Mouse (Mus musculus): ENCODE measurements around the gene Acaca.
"Not testable (repeated sequence)": the region's sequence is repeated elsewhere in the genome, so short reads cannot be mapped to it uniquely, and the experiment has no call there.

The Acaca gene

DNA sequence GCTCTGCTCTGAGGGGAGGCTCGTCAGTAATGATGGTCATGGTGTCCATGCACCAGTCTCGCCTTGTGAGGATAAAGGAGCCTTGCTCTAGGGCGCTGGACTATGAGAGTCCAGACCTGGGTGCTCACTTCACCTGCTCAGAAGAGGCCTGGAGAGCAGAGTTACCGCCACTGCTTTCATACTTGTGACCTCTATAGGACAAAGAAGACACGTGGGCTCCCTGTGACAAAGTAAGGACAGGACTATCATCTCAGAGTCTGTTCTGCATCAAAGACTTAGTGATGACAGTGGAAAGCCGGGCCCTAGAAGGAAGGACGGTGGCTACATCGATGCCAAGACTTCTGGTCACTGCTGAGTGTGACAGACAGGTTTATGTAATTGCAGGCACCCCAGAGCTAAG lies 261.7 kb downstream of the Acaca start:
- DNase-seq (ENCODE audit: low spot score in 2 of 2), result no peak

DNA sequence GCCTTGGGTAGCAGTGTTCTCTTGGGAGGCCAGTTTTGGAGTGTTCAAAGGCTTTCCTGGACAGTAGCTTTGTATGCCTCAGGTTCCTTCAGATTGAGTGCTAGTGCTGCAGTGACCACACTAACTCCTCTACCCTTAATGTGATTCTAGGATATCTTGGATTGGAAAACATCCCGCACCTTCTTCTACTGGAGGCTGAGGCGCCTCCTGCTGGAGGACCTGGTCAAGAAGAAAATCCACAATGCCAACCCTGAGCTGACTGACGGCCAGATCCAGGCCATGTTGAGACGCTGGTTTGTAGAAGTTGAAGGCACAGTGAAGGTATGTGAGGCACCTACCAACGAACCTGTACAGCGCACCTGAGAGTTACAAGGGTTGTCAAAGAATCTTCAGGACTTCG lies 262.6 kb downstream of the Acaca start:
- not testable (repeated sequence) for DNase-seq (ENCODE audit: low spot score in 2 of 2)

DNA sequence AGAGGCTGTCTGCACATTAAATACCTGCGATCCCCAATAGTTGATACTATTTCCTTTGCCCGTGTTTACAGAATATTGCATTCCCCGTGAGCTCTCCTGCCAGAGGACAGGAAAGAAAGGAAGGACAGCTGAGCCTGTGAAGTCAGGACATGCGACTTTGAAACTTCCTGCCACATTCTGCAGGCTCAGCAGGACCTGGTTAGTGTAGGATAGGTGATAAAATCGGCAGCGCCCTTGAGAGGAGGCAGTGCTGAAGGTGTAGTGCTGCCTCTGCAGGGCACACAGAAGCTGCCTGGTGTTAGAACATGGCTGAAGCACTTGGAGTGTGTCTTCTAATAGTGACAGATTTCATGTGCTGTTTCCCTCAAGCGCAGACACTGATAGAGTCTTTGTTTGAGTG lies 264.1 kb downstream of the Acaca start:
- no peak for DNase-seq (ENCODE audit: low spot score in 2 of 2)

DNA sequence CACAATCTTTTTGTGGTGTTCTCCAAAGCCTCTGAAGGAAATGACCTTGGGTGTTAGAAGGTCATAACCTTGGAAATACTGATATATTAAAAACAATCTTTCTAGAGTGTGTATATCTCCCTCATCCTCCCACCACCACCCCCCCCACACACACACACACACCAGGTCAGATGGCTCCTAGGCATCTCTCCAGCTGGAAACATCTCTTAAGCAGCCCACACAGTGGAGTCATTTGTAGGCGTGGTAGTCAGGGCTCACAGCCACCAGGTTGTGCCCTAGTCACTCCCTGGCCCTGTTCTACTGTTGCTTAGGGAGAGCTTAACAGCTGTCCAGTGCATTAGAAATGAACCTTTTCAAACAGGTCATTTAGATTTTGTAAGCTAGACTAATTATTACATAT lies 265.5 kb downstream of the Acaca start:
- DNase-seq (ENCODE audit: low spot score in 2 of 2), result no peak

DNA sequence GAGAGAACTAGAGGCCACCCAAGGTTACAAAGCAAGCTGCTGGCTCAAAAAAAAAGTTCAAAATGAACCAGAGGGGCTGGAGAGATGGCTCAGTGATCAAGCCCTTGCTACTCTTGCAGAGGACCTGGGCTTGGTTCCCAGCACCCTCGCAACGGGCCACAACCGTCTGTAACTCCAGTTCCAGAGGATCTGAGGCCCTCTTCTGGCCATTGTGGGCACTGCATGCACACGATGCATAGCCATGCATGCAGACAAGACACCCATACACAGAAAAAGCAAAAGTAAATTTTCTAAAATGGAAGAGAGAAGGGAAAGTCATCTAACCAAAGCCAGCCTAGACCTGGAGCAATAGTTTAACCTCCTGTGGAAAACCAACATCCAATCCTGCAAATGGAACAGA lies 277.3 kb downstream of the Acaca start:
- no peak for DNase-seq (ENCODE audit: low spot score in 2 of 2)

DNA sequence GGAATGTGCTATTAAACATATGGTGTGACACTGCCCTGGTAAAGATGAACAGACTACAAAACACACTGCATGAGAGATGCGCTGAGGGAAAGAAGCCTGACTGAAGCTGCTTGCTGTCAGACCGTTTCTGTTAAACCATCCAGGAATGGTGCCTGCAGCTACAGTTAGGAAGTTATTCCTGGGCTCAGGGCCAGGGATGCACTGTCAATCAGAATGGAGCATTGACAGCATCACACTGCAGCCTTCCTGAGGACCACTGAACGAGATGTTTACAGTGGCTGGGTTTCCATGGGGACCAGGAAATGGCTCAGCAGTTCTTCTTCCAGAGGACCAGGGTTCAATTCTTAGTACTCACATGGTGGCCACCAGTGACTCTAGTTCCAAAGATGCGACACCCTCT lies 280.9 kb downstream of the Acaca start:
- DNase-seq (ENCODE audit: low spot score in 2 of 2), result no peak

DNA sequence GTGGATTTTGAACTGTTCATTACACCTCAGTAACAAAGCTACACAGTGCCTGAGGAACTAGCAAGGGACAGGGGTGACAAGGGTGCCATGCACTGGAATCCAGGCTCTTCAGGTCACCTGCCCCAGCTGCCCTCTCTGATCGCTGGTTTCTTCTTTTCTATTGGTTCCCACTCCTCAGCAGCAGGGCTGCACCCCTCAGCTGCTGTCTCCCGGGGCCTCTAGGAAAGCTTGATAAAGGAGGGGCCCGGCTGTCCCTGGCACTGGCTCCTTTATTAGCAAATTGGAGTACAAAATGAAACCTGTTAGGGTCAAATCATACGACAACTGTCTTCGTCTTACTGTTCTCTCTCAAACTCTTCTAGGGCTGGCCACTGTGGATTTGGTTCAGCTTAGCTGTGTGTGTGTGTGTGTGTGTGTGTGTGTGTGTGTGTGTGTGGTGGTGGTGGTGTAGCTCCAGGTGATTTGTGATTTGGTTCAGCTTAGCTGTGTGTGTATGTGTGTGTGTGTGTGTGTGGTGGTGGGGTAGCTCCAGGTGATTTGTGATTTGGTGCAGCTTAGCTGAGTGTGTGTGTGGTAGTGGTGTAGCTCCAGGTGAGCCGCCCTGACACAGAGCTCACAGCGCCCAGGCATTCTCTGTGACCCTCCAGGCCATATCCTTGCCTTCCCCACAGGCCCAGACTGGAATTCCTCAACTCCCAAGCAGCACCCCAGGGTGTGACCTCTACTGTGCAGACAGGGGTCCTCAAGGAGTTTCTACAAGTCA lies 281.6 kb downstream of the Acaca start:
- no peak for DNase-seq (ENCODE audit: low spot score in 2 of 2)

DNA sequence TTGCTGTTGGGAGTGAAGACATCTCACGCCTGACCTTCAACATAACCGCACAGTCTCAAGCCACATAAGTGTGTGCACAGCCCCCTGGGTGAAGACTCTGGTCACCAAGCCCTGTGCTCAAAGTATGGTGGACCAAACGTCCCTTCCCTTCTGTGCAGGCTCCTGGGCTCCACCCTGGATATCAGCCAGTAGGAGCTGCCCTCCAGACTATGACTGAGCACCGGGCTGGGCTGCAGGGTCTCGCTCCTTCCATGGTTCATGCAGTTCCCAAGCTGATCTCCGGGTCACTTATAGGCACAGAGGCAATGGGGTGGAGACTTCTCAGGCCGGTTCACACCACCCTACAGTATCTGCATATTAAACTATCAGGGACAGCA lies 282.2 kb downstream of the Acaca start:
- DNase-seq (ENCODE audit: low spot score in 2 of 2), result no peak

DNA sequence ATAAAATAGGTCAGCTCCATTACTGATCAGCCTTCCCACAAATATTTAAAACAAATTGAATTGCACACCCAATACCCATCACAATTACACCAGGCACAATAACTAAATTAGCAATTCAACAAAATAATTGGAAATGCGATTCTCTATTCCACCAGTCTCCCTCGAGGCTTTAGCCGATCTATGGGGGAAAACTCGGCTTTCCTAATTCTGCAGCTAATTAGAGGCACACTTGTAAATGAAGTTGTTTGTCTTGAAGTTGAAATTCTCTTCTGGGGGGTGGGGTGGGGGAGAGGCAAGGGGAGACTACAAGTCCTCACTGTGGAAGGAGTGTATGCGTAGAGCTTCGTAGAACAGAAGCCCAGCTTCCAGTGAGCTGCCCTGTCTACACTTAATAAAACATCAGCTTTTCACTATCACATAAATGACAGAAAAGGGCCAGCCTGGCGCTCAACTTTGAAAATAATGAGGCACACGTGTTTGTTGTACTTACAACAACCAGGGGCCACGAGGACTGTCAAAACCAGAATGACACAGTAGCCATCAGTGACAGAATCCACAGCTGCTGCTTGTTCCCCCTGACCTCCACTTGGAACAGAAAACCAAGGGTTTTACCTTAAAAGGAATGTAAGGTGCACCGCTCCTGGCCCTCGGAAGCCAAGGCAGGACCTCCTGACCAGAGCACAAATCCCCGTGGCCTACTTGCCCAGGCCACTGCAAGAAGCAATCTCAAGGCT lies 282.9 kb downstream of the Acaca start:
- DNase-seq (ENCODE audit: low spot score in 2 of 2), result no peak

DNA sequence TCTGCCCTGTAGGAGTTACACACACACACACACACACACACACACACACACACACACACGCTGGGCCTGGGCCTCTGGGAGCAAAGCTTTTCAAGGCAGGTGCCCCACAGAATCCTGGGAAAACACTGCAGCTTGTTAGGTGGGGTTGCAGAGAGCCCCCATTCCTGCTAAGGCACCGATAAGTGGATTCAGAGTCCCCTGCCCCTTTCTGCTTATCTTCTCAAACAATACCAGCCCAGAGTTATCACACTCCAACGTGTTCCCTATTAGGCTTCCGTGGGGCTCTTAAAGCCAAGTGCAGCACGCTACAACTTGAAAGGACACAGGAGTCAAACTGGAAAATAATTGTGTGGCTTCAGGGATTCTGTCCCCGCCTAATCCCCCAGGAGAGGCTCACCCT lies 283.6 kb downstream of the Acaca start:
- no peak for DNase-seq (ENCODE audit: low spot score in 2 of 2)

DNA sequence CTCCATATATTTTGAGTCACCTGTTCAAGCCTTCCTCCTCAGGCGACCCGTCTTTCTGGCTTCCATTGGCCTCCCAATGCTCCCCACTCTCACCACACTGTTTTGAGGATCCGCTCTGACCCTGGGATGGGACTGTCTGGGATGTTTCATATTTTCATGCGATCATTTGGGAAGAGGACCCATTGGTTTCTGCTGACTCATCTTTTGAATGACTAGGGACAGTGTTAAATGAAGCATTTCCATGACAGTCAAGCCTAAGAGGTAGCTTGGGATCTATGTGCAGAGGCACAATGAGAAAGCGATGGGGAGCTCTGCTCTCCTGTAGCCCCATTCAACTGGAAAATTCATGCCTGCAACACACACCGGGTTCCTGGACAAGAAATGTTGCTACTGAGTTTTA lies 291.3 kb downstream of the Acaca start:
- DNase-seq (ENCODE audit: low spot score in 2 of 2), result no peak

DNA sequence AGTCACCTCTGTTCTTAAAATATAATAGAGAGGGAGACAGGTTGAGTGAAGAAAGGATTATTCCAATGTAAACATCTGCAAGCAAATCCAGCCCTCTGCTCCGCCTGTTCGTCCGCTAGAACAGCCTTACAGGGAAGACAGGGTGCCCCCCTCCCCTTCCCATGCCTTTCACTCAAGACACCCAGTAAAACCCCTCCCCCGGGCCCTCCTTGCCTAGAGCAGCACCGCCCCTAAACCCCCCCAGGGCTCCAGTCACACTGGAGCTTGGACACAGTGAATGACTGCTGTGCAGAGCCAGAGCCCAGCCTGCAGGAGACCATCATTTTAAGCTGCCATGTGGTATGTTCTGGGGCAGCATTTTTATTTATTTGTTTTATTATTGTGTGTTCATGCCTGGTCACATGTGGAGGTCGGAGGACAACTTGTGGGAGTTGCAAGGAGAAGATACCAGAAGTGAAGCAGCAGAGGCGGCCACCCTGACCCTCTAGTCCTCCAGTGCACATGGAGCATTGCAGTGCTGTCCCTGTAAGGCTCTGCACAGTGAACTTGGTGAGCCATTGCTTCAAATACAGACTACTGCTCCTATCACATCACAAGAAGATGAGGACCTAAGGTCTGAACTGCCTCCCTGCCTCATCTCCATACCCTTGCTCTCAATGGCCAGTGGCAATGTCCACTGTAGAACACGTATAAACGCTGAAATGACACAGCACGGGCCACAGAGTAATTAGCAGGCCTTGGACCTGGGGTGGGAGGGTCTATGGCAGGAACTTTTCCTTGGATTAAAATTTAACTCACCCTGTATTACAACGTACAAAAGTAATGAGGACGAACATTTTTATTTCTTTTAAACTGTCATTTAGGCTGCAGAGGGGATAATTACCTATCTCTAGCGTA lies 296.5 kb downstream of the Acaca start:
- no peak for DNase-seq (ENCODE audit: low spot score in 2 of 2)

DNA sequence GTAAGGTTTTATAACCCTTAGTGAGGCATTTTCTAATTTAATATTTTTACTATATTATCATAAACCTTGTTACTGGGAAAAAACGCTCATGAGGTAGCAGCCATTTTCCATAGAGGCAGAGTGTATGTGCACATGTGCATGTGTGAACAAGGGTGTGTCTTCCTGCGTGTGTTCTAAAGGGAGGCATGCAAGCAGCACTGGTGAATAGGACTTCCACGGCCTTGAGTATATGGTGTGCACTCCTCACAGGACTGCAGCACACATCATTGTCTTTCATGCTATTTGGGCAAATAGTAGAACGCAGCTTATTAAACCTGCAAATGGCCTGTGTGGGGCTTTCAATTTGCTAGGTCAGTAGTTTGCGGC lies 297.1 kb downstream of the Acaca start:
- no peak for DNase-seq (ENCODE audit: low spot score in 2 of 2)

DNA sequence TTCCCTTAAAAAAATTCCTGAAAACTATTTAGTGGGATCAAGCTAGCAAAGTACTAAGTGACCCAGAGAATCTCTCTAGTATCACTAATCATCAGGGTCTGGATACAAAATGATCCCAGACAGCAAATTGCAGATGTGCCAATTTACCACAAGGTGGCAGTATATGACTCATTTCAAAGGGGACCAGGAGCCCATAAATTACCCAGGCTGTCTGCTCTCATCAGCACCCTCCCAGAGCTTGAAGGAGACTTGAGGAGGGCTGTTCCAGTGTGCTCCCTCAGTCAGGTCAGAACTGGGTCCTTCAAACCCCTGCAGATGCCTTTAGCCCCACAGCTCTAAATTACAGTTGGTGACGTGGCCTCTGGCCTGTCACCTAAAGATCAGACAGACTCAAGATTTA lies 300.1 kb downstream of the Acaca start:
- DNase-seq (ENCODE audit: low spot score in 2 of 2), result no peak

DNA sequence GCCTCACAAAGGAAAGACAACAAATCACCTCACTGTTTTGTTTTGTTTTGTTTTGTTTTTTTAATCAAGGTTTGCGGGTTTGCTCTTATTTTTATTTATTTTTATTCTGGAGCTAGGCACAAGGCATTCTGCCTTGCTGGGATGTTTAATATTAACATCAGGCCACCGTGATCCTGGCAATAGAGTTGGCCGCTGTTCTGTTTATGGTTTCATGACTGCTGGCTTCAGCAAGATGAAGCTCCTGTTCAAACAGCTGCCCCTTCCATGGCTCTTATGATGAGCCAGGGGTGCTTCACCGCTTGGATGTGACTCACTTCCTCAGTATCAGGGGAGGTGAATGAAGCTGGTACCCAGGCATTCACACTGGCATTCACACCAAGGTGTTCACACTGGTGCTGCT lies 300.9 kb downstream of the Acaca start:
- no peak for DNase-seq (ENCODE audit: low spot score in 2 of 2)

DNA sequence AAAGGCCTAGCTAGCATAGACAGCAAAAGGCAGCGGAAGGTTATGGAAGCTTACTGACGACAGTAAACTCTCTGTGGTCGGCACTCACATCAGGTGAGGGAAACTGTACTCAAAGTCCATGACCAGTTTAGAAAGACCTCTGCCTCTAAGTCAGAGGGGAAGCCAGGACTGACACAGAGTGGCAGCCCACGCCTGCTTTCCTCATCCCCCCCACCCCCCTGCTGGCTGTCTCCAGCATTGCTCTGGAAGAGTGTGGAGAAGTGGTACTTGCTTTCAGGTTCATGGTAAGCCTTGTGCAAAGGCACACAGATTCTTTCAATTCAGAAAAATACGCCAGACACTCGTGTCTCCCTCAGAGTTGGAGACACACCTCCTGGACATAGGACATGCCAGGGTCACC lies 305.4 kb downstream of the Acaca start:
- DNase-seq (ENCODE audit: low spot score in 2 of 2), result no peak

DNA sequence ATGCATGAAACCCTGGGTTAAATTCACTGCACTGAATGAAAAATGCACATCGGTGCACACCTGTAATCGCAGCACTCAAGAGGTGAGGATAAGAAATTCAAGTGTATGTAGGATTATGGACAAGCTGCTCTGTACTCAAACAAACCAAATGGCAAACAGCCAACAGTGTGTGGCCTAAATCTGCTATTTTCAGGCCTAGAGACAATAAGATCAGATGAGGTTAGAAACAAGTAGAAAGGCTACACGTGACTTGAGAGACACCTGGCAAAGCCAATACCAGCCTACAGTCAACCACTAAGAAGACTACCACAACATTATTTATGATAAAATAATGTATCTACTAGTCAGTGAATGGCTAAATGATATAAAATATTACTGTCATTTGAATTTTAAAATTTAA lies 310.9 kb downstream of the Acaca start:
- no peak for DNase-seq (ENCODE audit: low spot score in 2 of 2)

DNA sequence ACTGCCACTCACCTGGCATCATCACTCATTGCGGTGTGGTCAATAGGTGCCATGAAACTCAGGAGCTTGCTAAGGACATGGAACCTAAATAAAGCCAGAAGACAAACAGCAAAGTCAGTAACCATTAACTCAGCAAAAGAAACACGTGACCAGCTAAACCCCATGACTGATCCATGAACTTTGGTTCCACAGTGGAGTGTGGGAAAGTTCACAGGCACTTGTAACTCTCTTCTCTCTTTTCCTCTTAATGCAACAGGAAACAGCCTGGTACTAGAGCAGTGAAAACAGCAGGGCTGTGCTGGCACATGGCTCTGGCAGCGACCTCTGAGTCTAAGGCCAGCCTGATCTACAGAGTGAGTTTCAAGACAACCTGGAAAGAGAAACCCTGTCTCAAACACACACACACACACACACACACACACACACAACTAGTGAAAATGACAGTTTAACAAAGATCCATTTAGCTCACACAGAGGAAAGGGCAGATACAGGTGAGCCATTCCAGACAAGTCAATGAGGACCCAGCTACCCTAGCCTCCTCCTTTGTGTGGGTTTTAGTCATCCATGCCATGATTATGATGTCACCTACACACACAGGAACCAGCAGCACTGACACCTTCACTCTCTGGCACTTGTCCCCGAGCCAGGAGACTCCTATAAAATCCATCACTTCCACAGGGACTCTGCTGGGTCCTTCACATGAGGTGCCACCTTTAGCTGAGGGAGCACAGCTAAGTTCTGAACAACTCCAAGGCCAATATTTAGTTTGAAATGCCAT lies 313.3 kb downstream of the Acaca start:
- no peak for DNase-seq (ENCODE audit: low spot score in 2 of 2)
